Mouse (Mus musculus): ENCODE results near the gene Rara.

Rara gene

GRCm38 (mm10) chr11:98937914-98938694 is 10.5 kb downstream of the Rara start:
- no peak for DNase-seq (ENCODE audit: low spot score in 2 of 2)

DNA sequence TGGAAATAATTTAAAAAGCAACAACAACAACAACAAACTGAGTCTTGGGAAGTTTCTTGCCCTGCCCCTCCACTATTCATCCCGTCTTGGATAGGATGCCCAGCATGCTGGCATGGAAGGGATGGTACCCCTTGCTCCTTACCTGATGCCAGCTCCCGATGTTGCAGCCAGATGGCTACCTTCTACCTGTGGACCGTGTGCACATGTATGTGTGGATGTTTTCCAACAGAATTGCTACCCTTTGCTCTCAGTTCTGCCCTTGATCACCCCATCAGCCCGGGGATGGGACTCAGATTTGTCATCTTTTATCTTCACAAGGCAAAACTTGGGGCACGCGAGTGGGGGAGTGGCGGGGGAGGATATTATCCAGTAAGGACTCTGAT is 11.1 kb downstream of the Rara start:
- DNase-seq (ENCODE audit: low spot score in 2 of 2) = no peak

- DNase-seq (ENCODE audit: low spot score in 2 of 2) = no peak
These were observed 11.7 kb downstream of the Rara start for GRCm38 (mm10) chr11:98939084-98939952.

GRCm38 (mm10) chr11:98939953-98940641 is 12.5 kb downstream of the Rara start:
- peak in 1 of 2 experiments; percentile 68 for DNase-seq (ENCODE audit: low spot score in 2 of 2)

- peak in 1 of 2 experiments; percentile 33 for DNase-seq (ENCODE audit: low spot score in 2 of 2)
These were observed 13.2 kb downstream of the Rara start for GRCm38 (mm10) chr11:98940776-98941175.

- DNase-seq (ENCODE audit: low spot score in 2 of 2) = peak in 1 of 2 experiments; percentile 71
These were observed 13.8 kb downstream of the Rara start for GRCm38 (mm10) chr11:98941341-98941825.

DNA sequence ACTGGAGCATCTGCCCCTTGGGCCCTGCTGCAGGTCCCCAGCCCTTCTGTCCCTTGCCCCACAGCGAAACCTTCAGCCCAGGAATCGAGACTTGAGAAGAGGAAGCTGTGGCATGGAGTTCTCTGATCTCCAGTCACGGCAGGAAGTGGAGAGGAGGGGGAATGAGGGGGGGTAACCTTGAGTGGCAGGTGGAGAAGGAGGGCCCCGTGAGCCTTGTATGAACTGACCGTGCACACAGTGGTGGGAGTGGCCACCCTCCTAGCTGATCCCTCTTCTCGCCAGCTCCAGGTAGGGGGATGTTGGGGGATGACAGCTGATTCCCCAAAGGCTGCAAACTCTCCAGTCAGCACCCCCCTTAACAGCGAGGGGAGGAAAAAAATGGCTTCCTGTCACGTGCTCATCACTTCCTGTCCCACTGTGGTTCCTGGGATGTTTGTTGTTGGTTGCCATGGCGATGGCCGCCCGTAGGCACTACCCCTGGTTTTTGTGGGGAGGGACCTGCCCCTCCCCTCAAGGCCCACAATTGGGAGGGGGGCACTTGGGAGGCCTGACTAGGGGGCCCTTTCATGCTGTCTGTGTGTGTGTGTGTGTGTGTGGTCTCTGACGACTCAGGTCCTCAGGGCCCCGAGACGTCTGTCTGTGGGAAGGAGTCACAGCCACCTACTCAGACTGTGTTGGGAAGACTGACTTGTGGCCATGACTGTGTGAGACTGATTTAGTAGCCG is 14.4 kb downstream of the Rara start:
- DNase-seq (ENCODE audit: low spot score in 2 of 2) = peak in 1 of 2 experiments; percentile 77

- no peak for DNase-seq (ENCODE audit: low spot score in 2 of 2)
These were observed 14.9 kb downstream of the Rara start for GRCm38 (mm10) chr11:98942555-98942922.

- peak; percentile 29 for DNase-seq (ENCODE audit: low spot score in 2 of 2)
These were observed 15.5 kb downstream of the Rara start for GRCm38 (mm10) chr11:98942923-98943641.

- DNase-seq (ENCODE audit: low spot score in 2 of 2) = peak; percentile 16 to 31
These were observed 16.3 kb downstream of the Rara start for GRCm38 (mm10) chr11:98943741-98944461.

- DNase-seq (ENCODE audit: low spot score in 2 of 2) = no peak
These were observed 17.4 kb downstream of the Rara start for GRCm38 (mm10) chr11:98944897-98945604.

- no peak for DNase-seq (ENCODE audit: low spot score in 2 of 2)
These were observed 18.0 kb downstream of the Rara start for GRCm38 (mm10) chr11:98945605-98945977.

DNA sequence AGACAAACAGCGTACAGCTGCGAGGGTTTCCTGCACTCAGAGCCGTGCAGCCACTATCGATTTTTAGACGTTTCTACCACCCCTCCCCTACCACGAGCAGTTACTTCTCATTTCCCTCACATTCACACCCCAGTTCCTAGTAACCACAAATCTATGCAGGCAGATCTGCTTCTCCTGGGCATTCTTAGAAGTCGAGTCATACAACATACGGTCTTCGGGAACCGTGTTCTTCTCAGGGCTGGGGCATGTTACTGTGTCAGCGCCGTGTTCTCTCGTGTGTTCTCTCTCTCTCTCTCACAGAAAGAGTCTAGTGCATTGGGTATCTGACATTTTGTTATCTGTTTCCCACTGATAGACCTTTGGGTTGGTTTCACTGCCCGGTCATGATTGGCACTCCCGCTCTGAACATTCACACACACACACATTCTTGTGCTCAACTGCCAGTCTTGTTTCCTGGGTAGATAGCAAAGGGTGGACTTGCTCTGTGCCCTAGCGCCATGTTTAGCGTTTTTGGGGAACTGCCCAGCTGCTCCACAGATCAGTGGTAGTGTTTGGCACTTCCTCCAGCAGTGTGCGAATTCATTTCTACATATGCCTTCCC is 20.5 kb downstream of the Rara start:
- no peak for DNase-seq (ENCODE audit: low spot score in 2 of 2)

DNA sequence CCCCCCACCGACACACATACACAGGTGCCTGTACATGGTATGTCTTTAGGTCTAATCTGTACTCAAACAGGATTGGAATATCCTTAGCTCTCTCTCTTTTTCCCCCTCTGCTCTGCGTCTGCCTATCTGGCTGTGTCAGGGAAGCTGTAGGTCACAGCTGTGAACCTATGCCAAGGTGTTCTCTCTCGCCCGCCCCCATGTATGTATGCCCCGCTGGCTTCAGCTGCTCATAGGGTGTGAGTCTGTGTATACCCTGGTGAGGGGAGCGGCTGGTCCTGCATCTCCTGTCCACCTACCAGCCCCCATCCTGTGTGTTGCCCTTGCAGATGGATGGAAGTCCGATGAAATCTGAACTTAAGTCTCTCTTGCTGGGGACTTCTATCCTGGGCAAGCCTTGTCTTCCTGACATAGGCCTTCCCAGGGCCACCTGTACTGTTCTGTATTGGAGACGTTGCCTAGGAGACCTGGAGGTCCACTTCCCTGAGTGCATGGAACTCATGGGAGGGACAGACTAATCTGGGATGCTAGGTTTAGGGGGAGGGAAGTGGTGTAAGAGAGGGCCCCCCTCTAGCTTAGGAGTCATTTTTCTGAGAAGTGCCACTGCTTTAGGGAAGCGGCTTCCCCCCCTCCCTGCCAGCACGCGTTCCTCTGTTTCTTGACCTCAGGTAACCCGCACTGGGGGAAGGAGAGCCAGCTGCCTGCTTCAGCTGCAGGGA is 21.8 kb downstream of the Rara start:
- DNase-seq (ENCODE audit: low spot score in 2 of 2) = no peak

GRCm38 (mm10) chr11:98949958-98950460 is 22.4 kb downstream of the Rara start:
- no peak for DNase-seq (ENCODE audit: low spot score in 2 of 2)

- DNase-seq (ENCODE audit: low spot score in 2 of 2) = no peak
These were observed 22.9 kb downstream of the Rara start for GRCm38 (mm10) chr11:98950484-98950883.

GRCm38 (mm10) chr11:98951026-98951906 is 23.6 kb downstream of the Rara start:
- DNase-seq (ENCODE audit: low spot score in 2 of 2) = peak in 1 of 2 experiments; percentile 69
